Mouse (Mus musculus): Measurements from ENCODE around the gene Hdgfl2. TPM values are rescaled to one million over a fixed set of nuclear protein-coding genes. Genes with fewer than 3 reads are reported as not detected.
"Not testable (repeated sequence)": the region's sequence is repeated elsewhere in the genome, so short reads cannot be mapped to it uniquely, and the experiment has no call there.

The Hdgfl2 gene
- polyA plus RNA-seq, 1 experiment from 2014 or later: 96.5 TPM

- peaks cover 50% of the 10 kb centered on the region for H3K36me3 ChIP-seq (ENCODE audit: control insufficient read depth, insufficient read depth, low read length)
- no peaks in the 10 kb centered on the region for H3K27me3 ChIP-seq (ENCODE audit: control insufficient read depth, insufficient read depth, low read length)
- no peak overlapping the region for H3K4me3 ChIP-seq (ENCODE audit: low read depth, low read length)
- no peak overlapping the region for H3K27ac ChIP-seq (ENCODE audit: low read length)
- H3K4me2 ChIP-seq (replicated peaks; ENCODE audit: low read depth, low read length): no peak overlapping the region
- no peaks in the 10 kb centered on the region for H3K4me1 ChIP-seq (ENCODE audit: control insufficient read depth, insufficient read depth, low read length)
- H3K9me3 ChIP-seq (ENCODE audit: control insufficient read depth, low read depth, low read length): no peaks in the 10 kb centered on the region
- ATAC-seq (ENCODE audit: insufficient number of reproducible peaks, insufficient read depth, low FRiP score, low read depth): no peak
- H3K9ac ChIP-seq (replicated peaks; ENCODE audit: low read depth, low read length): no peak overlapping the region
Measured at GRCm38 (mm10) chr17:56054938-56055337, 24.5 kb upstream of the Hdgfl2 start.

- H3K9ac ChIP-seq (replicated peaks; ENCODE audit: low read depth, low read length): no peak overlapping the region
- H3K4me3 ChIP-seq (ENCODE audit: low read depth, low read length): no peak overlapping the region
- H3K27ac ChIP-seq (ENCODE audit: low read length): no peak overlapping the region
- WGBS: 69% methylated on average over 4 of the region's 4 CpGs
- no peak overlapping the region for H3K4me2 ChIP-seq (replicated peaks; ENCODE audit: low read depth, low read length)
- H3K36me3 ChIP-seq (ENCODE audit: control insufficient read depth, insufficient read depth, low read length): peaks cover 54% of the 10 kb centered on the region
- no peak for ATAC-seq (ENCODE audit: insufficient number of reproducible peaks, insufficient read depth, low FRiP score, low read depth)
- no peaks in the 10 kb centered on the region for H3K4me1 ChIP-seq (ENCODE audit: control insufficient read depth, insufficient read depth, low read length)
- no peaks in the 10 kb centered on the region for H3K27me3 ChIP-seq (ENCODE audit: control insufficient read depth, insufficient read depth, low read length)
- H3K9me3 ChIP-seq (ENCODE audit: control insufficient read depth, low read depth, low read length): no peaks in the 10 kb centered on the region
Measured at GRCm38 (mm10) chr17:56055945-56056678, 23.3 kb upstream of the Hdgfl2 start.

GRCm38 (mm10) chr17:56057381-56058120 lies 21.9 kb upstream of the Hdgfl2 start:
- Histone ChIP-seq H3K9ac (replicated peaks; ENCODE audit: low read depth, low read length) (no peak overlapping the region), H3K4me1 (ENCODE audit: control insufficient read depth, insufficient read depth, low read length) (no peaks in the 10 kb centered on the region), H3K4me2 (replicated peaks; ENCODE audit: low read depth, low read length) (no peak overlapping the region), H3K9me3 (ENCODE audit: control insufficient read depth, low read depth, low read length) (no peaks in the 10 kb centered on the region), H3K27me3 (ENCODE audit: control insufficient read depth, insufficient read depth, low read length) (no peaks in the 10 kb centered on the region), H3K36me3 (ENCODE audit: control insufficient read depth, insufficient read depth, low read length) (peaks cover 59% of the 10 kb centered on the region), H3K4me3 (ENCODE audit: low read depth, low read length) (no peak overlapping the region), H3K27ac (ENCODE audit: low read length) (no peak overlapping the region)
- no peak for ATAC-seq (ENCODE audit: insufficient number of reproducible peaks, insufficient read depth, low FRiP score, low read depth)
- 85% methylated on average over 11 of the region's 11 CpGs for WGBS

GRCm38 (mm10) chr17:56062081-56062480 lies 17.4 kb upstream of the Hdgfl2 start:
- no peak for ATAC-seq (ENCODE audit: insufficient number of reproducible peaks, insufficient read depth, low FRiP score, low read depth)
- H3K9me3 ChIP-seq (ENCODE audit: control insufficient read depth, low read depth, low read length): no peaks in the 10 kb centered on the region
- no peak overlapping the region for H3K9ac ChIP-seq (replicated peaks; ENCODE audit: low read depth, low read length)
- H3K4me3 ChIP-seq (ENCODE audit: low read depth, low read length): no peak overlapping the region
- no peak overlapping the region for H3K4me2 ChIP-seq (replicated peaks; ENCODE audit: low read depth, low read length)
- no peaks in the 10 kb centered on the region for H3K4me1 ChIP-seq (ENCODE audit: control insufficient read depth, insufficient read depth, low read length)
- H3K36me3 ChIP-seq (ENCODE audit: control insufficient read depth, insufficient read depth, low read length): peaks cover 89% of the 10 kb centered on the region
- H3K27ac ChIP-seq (ENCODE audit: low read length): no peak overlapping the region
- WGBS: 91% methylated on average over 7 of the region's 7 CpGs
- no peaks in the 10 kb centered on the region for H3K27me3 ChIP-seq (ENCODE audit: control insufficient read depth, insufficient read depth, low read length)

- ATAC-seq (ENCODE audit: insufficient number of reproducible peaks, insufficient read depth, low FRiP score, low read depth); H3K9me3 ChIP-seq (ENCODE audit: control insufficient read depth, low read depth, low read length); H3K4me2 ChIP-seq (replicated peaks; ENCODE audit: low read depth, low read length); H3K9ac ChIP-seq (replicated peaks; ENCODE audit: low read depth, low read length); H3K4me3 ChIP-seq (ENCODE audit: low read depth, low read length); H3K27me3 ChIP-seq (ENCODE audit: control insufficient read depth, insufficient read depth, low read length); H3K4me1 ChIP-seq (ENCODE audit: control insufficient read depth, insufficient read depth, low read length); H3K27ac ChIP-seq (ENCODE audit: low read length): not testable (repeated sequence)
- peaks cover 94% of the 10 kb centered on the region for H3K36me3 ChIP-seq (ENCODE audit: control insufficient read depth, insufficient read depth, low read length)
- 77% methylated on average over 6 of the region's 6 CpGs for WGBS
Measured at GRCm38 (mm10) chr17:56065715-56066114, 13.7 kb upstream of the Hdgfl2 start.

GRCm38 (mm10) chr17:56066451-56066850 lies 13.0 kb upstream of the Hdgfl2 start:
- Histone ChIP-seq H3K4me1 (ENCODE audit: control insufficient read depth, insufficient read depth, low read length) (no peaks in the 10 kb centered on the region), H3K9me3 (ENCODE audit: control insufficient read depth, low read depth, low read length) (no peaks in the 10 kb centered on the region), H3K36me3 (ENCODE audit: control insufficient read depth, insufficient read depth, low read length) (peaks cover 93% of the 10 kb centered on the region), H3K4me3 (ENCODE audit: low read depth, low read length) (no peak overlapping the region), H3K27ac (ENCODE audit: low read length) (no peak overlapping the region), H3K9ac (replicated peaks; ENCODE audit: low read depth, low read length) (no peak overlapping the region), H3K4me2 (replicated peaks; ENCODE audit: low read depth, low read length) (no peak overlapping the region), H3K27me3 (ENCODE audit: control insufficient read depth, insufficient read depth, low read length) (no peaks in the 10 kb centered on the region)
- no peak for ATAC-seq (ENCODE audit: insufficient number of reproducible peaks, insufficient read depth, low FRiP score, low read depth)

- ATAC-seq (ENCODE audit: insufficient number of reproducible peaks, insufficient read depth, low FRiP score, low read depth): no peak
- Histone ChIP-seq H3K27ac (ENCODE audit: low read length) (no peak overlapping the region), H3K9me3 (ENCODE audit: control insufficient read depth, low read depth, low read length) (no peaks in the 10 kb centered on the region), H3K36me3 (ENCODE audit: control insufficient read depth, insufficient read depth, low read length) (peaks cover 79% of the 10 kb centered on the region), H3K9ac (replicated peaks; ENCODE audit: low read depth, low read length) (no peak overlapping the region), H3K27me3 (ENCODE audit: control insufficient read depth, insufficient read depth, low read length) (no peaks in the 10 kb centered on the region), H3K4me1 (ENCODE audit: control insufficient read depth, insufficient read depth, low read length) (peaks cover 4% of the 10 kb centered on the region; the same call in 1 of the 2 replicates), H3K4me2 (replicated peaks; ENCODE audit: low read depth, low read length) (no peak overlapping the region), H3K4me3 (ENCODE audit: low read depth, low read length) (no peak overlapping the region)
- 96% methylated on average over 14 of the region's 14 CpGs for WGBS
Measured at GRCm38 (mm10) chr17:56069066-56069465, 10.4 kb upstream of the Hdgfl2 start.

GRCm38 (mm10) chr17:56071126-56071525 lies 8.3 kb upstream of the Hdgfl2 start:
- H3K4me3 ChIP-seq (ENCODE audit: low read depth, low read length): no peak overlapping the region
- ATAC-seq (ENCODE audit: insufficient number of reproducible peaks, insufficient read depth, low FRiP score, low read depth): no peak
- H3K9ac ChIP-seq (replicated peaks; ENCODE audit: low read depth, low read length): no peak overlapping the region
- H3K27ac ChIP-seq (ENCODE audit: low read length): no peak overlapping the region
- H3K4me1 ChIP-seq (ENCODE audit: control insufficient read depth, insufficient read depth, low read length): peaks cover 9% of the 10 kb centered on the region
- H3K36me3 ChIP-seq (ENCODE audit: control insufficient read depth, insufficient read depth, low read length): peaks cover 59% of the 10 kb centered on the region
- H3K4me2 ChIP-seq (replicated peaks; ENCODE audit: low read depth, low read length): no peak overlapping the region
- H3K9me3 ChIP-seq (ENCODE audit: control insufficient read depth, low read depth, low read length): no peaks in the 10 kb centered on the region
- H3K27me3 ChIP-seq (ENCODE audit: control insufficient read depth, insufficient read depth, low read length): no peaks in the 10 kb centered on the region
